Mouse (Mus musculus): Measurements from ENCODE around the gene Gm29797. TPM values are rescaled to one million over a fixed set of nuclear protein-coding genes. Genes with fewer than 3 reads are reported as not detected.

The Gm29797 gene
- total and polyA plus RNA-seq, 3 experiments: 0.34 TPM; not detected in 2

DNA sequence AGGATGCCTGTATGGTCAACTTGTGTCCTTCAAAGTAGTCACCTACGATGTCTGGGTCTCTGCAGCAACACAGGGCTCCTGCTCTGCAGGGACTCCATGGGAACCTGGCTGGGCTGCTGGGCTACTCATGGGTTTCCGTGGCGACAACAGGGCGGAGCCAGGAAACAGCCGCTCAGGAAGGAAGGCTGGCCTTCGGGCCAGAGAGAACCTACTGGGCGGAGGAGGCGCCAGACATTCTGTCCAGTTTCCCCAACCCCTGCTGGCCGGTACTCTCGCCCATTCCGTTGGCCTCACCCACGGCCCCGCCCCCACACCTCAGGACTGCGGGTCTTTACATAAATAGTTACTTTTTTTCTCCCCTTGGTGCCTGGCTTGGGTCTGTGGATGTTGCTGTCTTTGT is 18.6 kb downstream of the Gm29797 start:
- H3K27me3 ChIP-seq (replicated peaks): peaks cover 9% of the 10 kb centered on the region
- no peaks in the 10 kb centered on the region for H3K36me3 ChIP-seq (replicated peaks in 1 of 2; ENCODE audit: control insufficient read depth in 1 of 2, insufficient read depth in 1 of 2, low read length in 1 of 2)
- peaks cover 12 to 24% of the 10 kb centered on the region in 2 experiments; a peak in 3 of 4 replicates for H3K4me1 ChIP-seq (ENCODE audit: control insufficient read depth in 1 of 2, insufficient read depth in 2 of 2)
- H3K79me2 ChIP-seq (replicated peaks; ENCODE audit: control insufficient read depth, extremely low read depth, insufficient read depth, poor library complexity, severe bottlenecking): no peaks in the 10 kb centered on the region
- H3K9me3 ChIP-seq (replicated peaks; ENCODE audit: low read length): peaks cover 7% of the 10 kb centered on the region
- no peak overlapping the region for H3K27ac ChIP-seq (ENCODE audit: insufficient read depth, low read depth)
- in situ Hi-C loops (cut with MboI; ENCODE audit: low pct_ligation_motif_present, low pct_unique_long_range_greater_than_20kb, low sequenced_read_pairs): loop anchor here (5.0 kb wide), 1 partner anchor 33 kb away; no protein-coding TSS in a partner anchor
- H3K4me2 ChIP-seq (ENCODE audit: insufficient read depth, low read depth, poor library complexity, severe bottlenecking): peak overlapping the region; percentile 45
- DNase-seq (ENCODE audit: extremely low read depth): no peak
- H3K9ac ChIP-seq (ENCODE audit: insufficient read depth, low read depth): no peak overlapping the region
- dilution Hi-C loops (cut with MboI; ENCODE audit: extremely low pct_ligation_motif_present, extremely low pct_unique_long_range_greater_than_20kb, low sequenced_read_pairs): no loop called here
- TF ChIP-seq ELF1 (IDR thresholded peaks at IDR 0.05; ENCODE audit: low read depth, low read length) (0 out of 2 replicates have a peak, but pooled peaks have one; percentile 43), USF2 (conservative IDR thresholded peaks at IDR 0.05; ENCODE audit: low read depth, low read length) (no peak), POLR2A (IDR thresholded peaks at IDR 0.05; ENCODE audit: low read depth, low read length) (0 out of 2 replicates have a peak, but pooled peaks have one; percentile 22)
- H3K4me3 ChIP-seq (replicated peaks in 1 of 3; ENCODE audit: low read depth in 2 of 3, low read length in 2 of 3, poor library complexity in 1 of 3): no peak overlapping the region

DNA sequence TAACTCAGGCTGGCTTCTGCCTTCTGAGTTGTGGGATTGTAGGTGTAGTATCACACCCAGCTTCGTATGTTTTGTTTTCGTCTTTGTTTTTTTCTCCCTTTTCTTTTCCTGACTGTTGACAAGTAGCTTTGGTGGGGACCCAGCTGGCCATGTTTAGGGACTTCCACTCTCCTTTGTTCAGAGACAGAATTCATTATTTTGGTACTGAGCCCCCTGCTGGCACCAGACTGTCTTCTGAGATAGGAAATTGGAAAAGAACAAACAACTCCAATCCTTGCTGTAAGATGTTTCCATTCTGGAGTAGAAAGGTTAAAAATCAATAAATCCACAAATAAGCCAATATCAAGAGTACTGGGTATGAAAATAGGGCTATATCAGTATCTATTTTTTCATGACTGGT is 19.6 kb downstream of the Gm29797 start:
- no peak for DNase-seq (ENCODE audit: extremely low read depth)
- Histone ChIP-seq H3K79me2 (replicated peaks; ENCODE audit: control insufficient read depth, extremely low read depth, insufficient read depth, poor library complexity, severe bottlenecking) (no peaks in the 10 kb centered on the region), H3K4me3 (replicated peaks in 1 of 3; ENCODE audit: low read depth in 2 of 3, low read length in 2 of 3, poor library complexity in 1 of 3) (no peak overlapping the region), H3K4me2 (ENCODE audit: insufficient read depth, low read depth, poor library complexity, severe bottlenecking) (no peak overlapping the region), H3K9me3 (replicated peaks; ENCODE audit: low read length) (no peaks in the 10 kb centered on the region), H3K9ac (ENCODE audit: insufficient read depth, low read depth) (no peak overlapping the region), H3K36me3 (replicated peaks in 1 of 2; ENCODE audit: control insufficient read depth in 1 of 2, insufficient read depth in 1 of 2, low read length in 1 of 2) (no peaks in the 10 kb centered on the region), H3K27me3 (replicated peaks) (peaks cover 9% of the 10 kb centered on the region), H3K27ac (ENCODE audit: insufficient read depth, low read depth) (no peak overlapping the region), H3K4me1 (ENCODE audit: control insufficient read depth in 1 of 2, insufficient read depth in 2 of 2) (peaks cover 19 to 34% of the 10 kb centered on the region in 2 experiments)
- dilution Hi-C loops (cut with MboI; ENCODE audit: extremely low pct_ligation_motif_present, extremely low pct_unique_long_range_greater_than_20kb, low sequenced_read_pairs) (no loop called here), in situ Hi-C loops (cut with MboI; ENCODE audit: low pct_ligation_motif_present, low pct_unique_long_range_greater_than_20kb, low sequenced_read_pairs) (loop anchor here (5.0 kb wide), 1 partner anchor 34 kb away; no protein-coding TSS in a partner anchor)
- TF ChIP-seq RAD21 (IDR thresholded peaks at IDR 0.05; ENCODE audit: low read depth, low read length): peak; percentile 9
- no peak for TF ChIP-seq JUND (conservative IDR thresholded peaks at IDR 0.05; ENCODE audit: low read depth, low read length)
- no peak for TF ChIP-seq HCFC1 (IDR thresholded peaks at IDR 0.05; ENCODE audit: low read depth, low read length)
- peak in 1 of 2 experiments; percentile 65; a peak in 2 of 4 replicates for TF ChIP-seq CTCF (conservative IDR thresholded peaks at IDR 0.05 in 1 of 2, IDR thresholded peaks at IDR 0.05 in 1 of 2; ENCODE audit: low read depth in 2 of 2, low read length in 2 of 2)
- TF ChIP-seq IRF4 (IDR thresholded peaks at IDR 0.05; ENCODE audit: low read depth, low read length): no peak
- TF ChIP-seq PAX5 (IDR thresholded peaks at IDR 0.05; ENCODE audit: low read length): no peak
- no peak for TF ChIP-seq MAZ (IDR thresholded peaks at IDR 0.05; ENCODE audit: low read depth, low read length)
- peak; percentile 47 for TF ChIP-seq SMC3 (IDR thresholded peaks at IDR 0.05; ENCODE audit: low read depth, low read length)

DNA sequence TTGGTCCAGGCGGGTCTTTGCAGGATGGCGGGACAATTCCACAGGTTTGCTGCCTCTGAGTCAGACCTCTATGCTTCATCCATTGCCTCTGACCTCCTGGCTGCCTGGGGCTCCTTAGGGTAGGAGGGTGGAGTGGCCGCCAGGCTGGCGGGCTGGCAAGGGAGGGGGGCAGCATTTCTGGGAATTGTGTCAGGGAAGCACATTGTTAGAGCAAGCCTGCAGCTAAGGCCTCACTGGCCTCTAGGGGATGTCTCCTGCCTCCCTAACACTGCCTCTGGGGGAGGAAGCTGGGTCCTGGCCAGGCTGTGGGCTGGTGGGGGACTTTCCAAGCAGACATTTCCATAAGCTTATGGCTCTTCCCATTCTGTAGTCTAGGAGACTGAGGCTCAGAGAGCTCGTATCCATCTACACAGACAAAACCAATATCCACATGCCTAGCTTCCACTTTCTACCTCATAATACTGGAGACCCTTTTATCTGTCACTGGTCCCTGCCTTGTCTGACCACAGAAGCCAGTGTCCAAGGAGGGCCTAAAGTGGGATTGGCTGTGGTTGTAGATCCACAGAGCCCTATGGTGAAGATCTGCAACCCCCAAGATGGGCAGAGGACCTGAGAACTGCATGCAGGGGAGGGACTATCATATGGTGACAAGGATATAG is 20.4 kb downstream of the Gm29797 start:
- H3K36me3 ChIP-seq (replicated peaks in 1 of 2; ENCODE audit: control insufficient read depth in 1 of 2, insufficient read depth in 1 of 2, low read length in 1 of 2): no peaks in the 10 kb centered on the region
- H3K4me2 ChIP-seq (ENCODE audit: insufficient read depth, low read depth, poor library complexity, severe bottlenecking): no peak overlapping the region
- no peak for DNase-seq (ENCODE audit: extremely low read depth)
- no peaks in the 10 kb centered on the region for H3K79me2 ChIP-seq (replicated peaks; ENCODE audit: control insufficient read depth, extremely low read depth, insufficient read depth, poor library complexity, severe bottlenecking)
- no peak overlapping the region for H3K4me3 ChIP-seq (replicated peaks in 1 of 3; ENCODE audit: low read depth in 2 of 3, low read length in 2 of 3, poor library complexity in 1 of 3)
- in situ Hi-C loops (cut with MboI; ENCODE audit: low pct_ligation_motif_present, low pct_unique_long_range_greater_than_20kb, low sequenced_read_pairs) (loop anchor here (5.0 kb wide), 1 partner anchor 35 kb away; no protein-coding TSS in a partner anchor), dilution Hi-C loops (cut with MboI; ENCODE audit: extremely low pct_ligation_motif_present, extremely low pct_unique_long_range_greater_than_20kb, low sequenced_read_pairs) (no loop called here)
- no peaks in the 10 kb centered on the region for H3K9me3 ChIP-seq (replicated peaks; ENCODE audit: low read length)
- TF ChIP-seq KAT2A (IDR thresholded peaks at IDR 0.05; ENCODE audit: insufficient replicate concordance, low read length) (no peak), PAX5 (IDR thresholded peaks at IDR 0.05; ENCODE audit: low read length) (no peak), USF2 (conservative IDR thresholded peaks at IDR 0.05; ENCODE audit: low read depth, low read length) (no peak), CTCF (conservative IDR thresholded peaks at IDR 0.05 in 1 of 2, IDR thresholded peaks at IDR 0.05 in 1 of 2; ENCODE audit: low read depth in 2 of 2, low read length in 2 of 2) (no peak), MAFK (IDR thresholded peaks at IDR 0.05; ENCODE audit: insufficient replicate concordance, low read length) (no peak), UBTF (IDR thresholded peaks at IDR 0.05; ENCODE audit: low read depth, low read length) (no peak), GABPA (IDR thresholded peaks at IDR 0.05; ENCODE audit: insufficient replicate concordance, low read depth, low read length) (no peak), CHD1 (IDR thresholded peaks at IDR 0.05; ENCODE audit: low read depth, low read length) (no peak), JUN (IDR thresholded peaks at IDR 0.05; ENCODE audit: insufficient read depth, low read depth, low read length) (no peak), SMC3 (IDR thresholded peaks at IDR 0.05; ENCODE audit: low read depth, low read length) (no peak), POLR2AphosphoS2 (IDR thresholded peaks at IDR 0.05; ENCODE audit: low read depth, low read length) (no peak)
- peaks cover 9% of the 10 kb centered on the region for H3K27me3 ChIP-seq (replicated peaks)
- H3K4me1 ChIP-seq (ENCODE audit: control insufficient read depth in 1 of 2, insufficient read depth in 2 of 2): peaks cover 21 to 41% of the 10 kb centered on the region in 2 experiments
- H3K27ac ChIP-seq (ENCODE audit: insufficient read depth, low read depth): no peak overlapping the region
- H3K9ac ChIP-seq (ENCODE audit: insufficient read depth, low read depth): no peak overlapping the region
